7 mouse cellular contexts compared by ENCODE assay signal in genomic region chr19:3575276-3575631, GRCm38 (mm10). TPM values are rescaled to one million over a fixed set of nuclear protein-coding genes. Genes with fewer than 3 reads are reported as not detected.
DNase-seq lines count a peak whose midpoint lies in the region; TF ChIP-seq lines count a peak whose summit lies in the region.

No protein-coding gene starts in this region.

- TF ChIP-seq RAD21 in CH12.LX (IDR thresholded peaks at IDR 0.05; ENCODE audit: low read depth, low read length): no peak

- intact Hi-C loops in gastrocnemius, adult 2 months (cut with DNase I): no loop called here

- H3K79me2 ChIP-seq in CH12.LX (replicated peaks; ENCODE audit: control insufficient read depth, extremely low read depth, insufficient read depth, poor library complexity, severe bottlenecking): peaks cover 49% of the 10 kb centered on the region

- no peak overlapping the region; the same call in 1 of the 2 replicates for H3K4me2 ChIP-seq in CH12.LX (ENCODE audit: insufficient read depth, low read depth, poor library complexity, severe bottlenecking)

- no peaks in the 10 kb centered on the region for H3K9me3 ChIP-seq in CH12.LX (replicated peaks; ENCODE audit: low read length)

- peak overlapping the region; percentile 74 to 85 (median 81) for H3K4me3 ChIP-seq in CH12.LX (replicated peaks in 1 of 3; ENCODE audit: low read depth in 2 of 3, low read length in 2 of 3, poor library complexity in 1 of 3)
- H3K4me3 ChIP-seq in gastrocnemius, adult 2 months: peak overlapping the region; percentile 90

- DNase-seq in CH12.LX (ENCODE audit: extremely low read depth) (no peak), MN1 (ENCODE audit: low spot score) (peak; percentile 49)
- DNase-seq in gastrocnemius, adult 2 months: peak; percentile 96
- peak; percentile 92 for DNase-seq in kidney, adult 9 months
- DNase-seq in lung, postnatal 25 days (ENCODE audit: low spot score): peak; percentile 68
- no peak for DNase-seq in Muller cell, postnatal 12 days (ENCODE audit: inconsistent ontology term)
- no peak for DNase-seq in retina, postnatal 1 day

- no peak for TF ChIP-seq EP300 in CH12.LX (IDR thresholded peaks at IDR 0.05; ENCODE audit: low read length)

- H3K4me1 ChIP-seq in CH12.LX (ENCODE audit: control insufficient read depth in 1 of 2, insufficient read depth in 2 of 2): peaks cover 2 to 42% of the 10 kb centered on the region in 2 experiments

- dilution Hi-C loops in CH12.LX (cut with MboI; ENCODE audit: extremely low pct_ligation_motif_present, extremely low pct_unique_long_range_greater_than_20kb, low sequenced_read_pairs): no loop called here

- peaks cover 2 to 13% of the 10 kb centered on the region in 2 experiments for H3K36me3 ChIP-seq in CH12.LX (replicated peaks in 1 of 2; ENCODE audit: control insufficient read depth in 1 of 2, insufficient read depth in 1 of 2, low read length in 1 of 2)

- no peak for TF ChIP-seq POLR2A in CH12.LX (IDR thresholded peaks at IDR 0.05; ENCODE audit: low read depth, low read length)

- no peak for TF ChIP-seq CTCF in CH12.LX (conservative IDR thresholded peaks at IDR 0.05 in 1 of 2, IDR thresholded peaks at IDR 0.05 in 1 of 2; ENCODE audit: low read depth in 2 of 2, low read length in 2 of 2)
- peak; percentile 5; the same call in 1 of the 2 replicates for TF ChIP-seq CTCF in gastrocnemius, adult 2 months (IDR thresholded peaks at IDR 0.05)

- H3K9ac ChIP-seq in CH12.LX (ENCODE audit: insufficient read depth, low read depth): peak overlapping the region; percentile 74

- in situ Hi-C loops in CH12.LX (cut with MboI; ENCODE audit: low pct_ligation_motif_present, low pct_unique_long_range_greater_than_20kb, low sequenced_read_pairs): no loop called here

- H3K27me3 ChIP-seq in CH12.LX (replicated peaks): no peaks in the 10 kb centered on the region

- H3K27ac ChIP-seq in CH12.LX (ENCODE audit: insufficient read depth, low read depth): peak overlapping the region; percentile 56
- peak overlapping the region; percentile 100 for H3K27ac ChIP-seq in gastrocnemius, adult 2 months

TF ChIP-seq in CH12.LX, 34 proteins besides CTCF, POLR2A, EP300 and RAD21:
- 0 out of 2 replicates have a peak, but pooled peaks have one; percentile 45 for TF ChIP-seq UBTF (IDR thresholded peaks at IDR 0.05; ENCODE audit: low read depth, low read length)
- TF ChIP-seq CHD2 (IDR thresholded peaks at IDR 0.05; ENCODE audit: low read length): no peak
TF ChIP-seq in CH12.LX: peak in this region for 1.

RNA-seq across cellular contexts. Expression of gene Ppp6r3, which starts 0.3 kb away (rescaled TPM):
- total RNA-seq in CH12.LX (2012; rRNA removed) (67.0 and 68.5 TPM in 2 replicates), CH12.LX (2014; rRNA removed) (94.6 and 104 TPM in 2 replicates)
- 66.2 and 72.3 TPM in 2 replicates for polyA plus RNA-seq in CH12.LX (2012; ENCODE audit: insufficient read length, low read depth)
- 10 to 100 TPM; 66.1 to 70.5 TPM for total RNA-seq in gastrocnemius, adult 2 months (2021)

Comparison
In these comparisons a context has a peak if more than half of its experiments do, and no peak if none do; other contexts are left out.
1. DNase-seq: peak in MN1 (single experiment), gastrocnemius, adult 2 months (single experiment), kidney, adult 9 months (single experiment) and lung, postnatal 25 days (single experiment); none in CH12.LX (single experiment), Muller cell, postnatal 12 days (single experiment) and retina, postnatal 1 day (single experiment).